In the genomic region with DNA sequence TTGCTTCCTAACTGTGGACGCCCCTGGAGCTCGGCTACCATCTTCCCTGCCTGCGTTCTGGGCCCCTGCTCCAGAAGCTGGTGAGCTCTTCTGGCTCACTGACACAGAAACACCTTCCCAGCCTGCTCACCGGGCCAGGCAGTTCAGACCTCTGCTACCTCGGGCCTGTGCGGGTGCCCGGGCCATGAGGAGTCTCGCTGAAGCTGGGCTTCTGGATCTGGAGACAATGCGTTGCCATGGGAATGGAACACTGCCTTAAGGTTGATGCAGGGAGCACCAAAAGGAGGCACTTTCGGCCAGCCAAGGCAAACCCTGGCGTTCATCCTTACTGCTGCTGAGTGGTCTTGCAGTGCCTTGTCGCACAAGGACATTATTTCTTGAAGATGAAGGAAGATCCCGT, we compare ENCODE assay signal across 39 mouse cellular contexts. TPM values are rescaled to one million over a fixed set of nuclear protein-coding genes. Genes with fewer than 3 reads are reported as not detected.
"Had no signal": no experiment of that assay in that cellular context is flagged by ENCODE, and none has a peak within 500 bp of the region (broad histone marks: within the 10 kb centered on the region; RNA-seq: fewer than 3 reads in every experiment).

Gene Ttc23l, minus strand, starts transcription at position 204 of the 400 bp plus-strand sequence.

- H3K9ac ChIP-seq: heart, embryonic 12.5 days; hindbrain, embryonic 12.5 days; hindbrain, embryonic 14.5 days; intestine, embryonic 15.5 days; limb, embryonic 13.5 days; limb, embryonic 15.5 days; liver, embryonic 12.5 days; liver, embryonic 14.5 days had no signal

- H3K4me2 ChIP-seq: heart, embryonic 12.5 days; hindbrain, embryonic 12.5 days; hindbrain, embryonic 14.5 days; intestine, embryonic 15.5 days; limb, embryonic 13.5 days; limb, embryonic 15.5 days; liver, embryonic 12.5 days had no signal

- H3K36me3 ChIP-seq: heart, embryonic 10.5 days; heart, embryonic 12.5 days; hindbrain, embryonic 10.5 days; hindbrain, embryonic 12.5 days; intestine, embryonic 15.5 days; limb, embryonic 13.5 days; limb, embryonic 15.5 days; liver, embryonic 12.5 days had no signal

- H3K27ac ChIP-seq: gastrocnemius, adult 2 months; heart, adult 2 months; heart, embryonic 10.5 days; hindbrain, embryonic 10.5 days; hindbrain, embryonic 12.5 days; hindbrain, embryonic 14.5 days; intestine, embryonic 15.5 days; layer of hippocampus, adult 2 months; left cerebral cortex, adult 2 months; limb, embryonic 13.5 days; limb, embryonic 15.5 days; liver, embryonic 12.5 days; liver, embryonic 14.5 days had no signal

- H3K4me3 ChIP-seq: gastrocnemius, adult 2 months; heart, adult 2 months; heart, embryonic 10.5 days; heart, embryonic 12.5 days; hindbrain, embryonic 10.5 days; hindbrain, embryonic 12.5 days; intestine, embryonic 15.5 days; layer of hippocampus, adult 2 months; left cerebral cortex, adult 2 months; limb, embryonic 13.5 days; limb, embryonic 15.5 days; liver, embryonic 12.5 days had no signal

- H3K27me3 ChIP-seq: heart, embryonic 12.5 days; hindbrain, embryonic 12.5 days; intestine, embryonic 15.5 days; limb, embryonic 13.5 days; limb, embryonic 15.5 days; liver, embryonic 12.5 days had no signal

- ATAC-seq: hindbrain, embryonic 16.5 days; inflammation-experienced regulatory T-cells, adult 6 months; intestine, embryonic 15.5 days; intestine, postnatal 0 days; liver, embryonic 12.5 days had no signal

- DNase-seq: gastrocnemius, adult 2 months; gastrocnemius, postnatal 10 days; gastrocnemius, postnatal 25 days; heart, adult 2 months; heart, postnatal 10 days; heart, postnatal 4 days; kidney, adult 18-20 months; kidney, adult 8-10 months; kidney, postnatal 10 days; kidney, postnatal 25 days; kidney, postnatal 4 days had no signal

- H3K9me3 ChIP-seq: heart, embryonic 10.5 days; heart, embryonic 12.5 days; hindbrain, embryonic 10.5 days; hindbrain, embryonic 12.5 days; intestine, embryonic 15.5 days; limb, embryonic 13.5 days; limb, embryonic 15.5 days; liver, embryonic 12.5 days had no signal

- H3K4me1 ChIP-seq: heart, embryonic 10.5 days; heart, embryonic 12.5 days; hindbrain, embryonic 10.5 days; hindbrain, embryonic 12.5 days; intestine, embryonic 15.5 days; limb, embryonic 13.5 days; limb, embryonic 15.5 days; liver, embryonic 12.5 days had no signal

RNA-seq across cellular contexts. Expression of gene Ttc23l, which starts in this region (rescaled TPM):
- total RNA-seq: gastrocnemius, adult 2 months; gastrocnemius, postnatal 10 days; gastrocnemius, postnatal 25 days; gastrocnemius, postnatal 4 days; granulocyte monocyte progenitor cell, adult 5-6 weeks; heart, adult 2 months; heart, postnatal 10 days; heart, postnatal 25 days; heart, postnatal 4 days; layer of hippocampus, adult 2 months; layer of hippocampus, postnatal 10 days; layer of hippocampus, postnatal 25 days; left cerebral cortex, adult 2 months; left cerebral cortex, postnatal 14 days; left cerebral cortex, postnatal 36 days; liver, adult 2 months had no signal
- polyA plus RNA-seq: heart, embryonic 10.5 days; heart, embryonic 12.5 days; heart, embryonic 14.5 days; heart, embryonic 16.5 days; hindbrain, embryonic 10.5 days; hindbrain, embryonic 12.5 days; hindbrain, embryonic 14.5 days; hindbrain, embryonic 16.5 days; inflammation-experienced regulatory T-cells, adult 6 months; intestine, embryonic 15.5 days; intestine, postnatal 0 days; kidney, embryonic 14.5 days; kidney, embryonic 16.5 days; limb, embryonic 11.5 days; limb, embryonic 13.5 days; limb, embryonic 15.5 days; liver, adult 2 months; liver, embryonic 12.5 days; liver, embryonic 14.5 days had no signal
